In the genomic region with DNA sequence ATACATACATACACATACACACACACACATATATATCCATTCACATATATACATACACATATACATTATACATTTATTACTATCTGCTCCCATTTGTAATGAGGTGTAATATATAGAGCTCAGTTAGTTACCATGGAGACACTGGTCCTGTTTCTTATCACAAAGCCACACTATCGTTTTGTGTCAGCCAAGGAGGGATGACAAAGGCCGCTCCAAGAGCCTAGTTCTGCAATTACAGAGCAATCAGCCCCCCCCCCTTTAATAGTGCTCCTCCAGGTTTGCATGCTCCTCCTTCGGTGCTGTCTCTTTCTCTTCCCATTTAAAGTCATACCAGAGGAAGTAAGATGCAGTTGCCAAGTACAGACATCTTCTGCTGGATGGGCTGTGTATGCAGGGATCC, we compare ENCODE assay signal across 23 mouse cellular contexts.
DNase-seq lines count a peak whose midpoint lies in the region; ATAC-seq lines count a peak whose summit lies in the region.
"Had no signal": no experiment of that assay in that cellular context is flagged by ENCODE, and none has a peak within 500 bp of the region (broad histone marks: within the 10 kb centered on the region; RNA-seq: fewer than 3 reads in every experiment).

No protein-coding gene starts in this region.

- no peak overlapping the region for H3K4me2 ChIP-seq in forebrain, embryonic 13.5 days
- H3K4me2 ChIP-seq in intestine, embryonic 14.5 days (ENCODE audit: low read length) = no peak overlapping the region
- H3K4me2 ChIP-seq in intestine, embryonic 15.5 days (replicated peaks) = no peak overlapping the region
- no peak overlapping the region for H3K4me2 ChIP-seq in midbrain, embryonic 14.5 days (ENCODE audit: low read length)
- H3K4me2 ChIP-seq in midbrain, embryonic 11.5 days = no peak overlapping the region
- H3K4me2 ChIP-seq: embryonic facial prominence, embryonic 12.5 days; neural tube, embryonic 12.5 days had no signal

- no peaks in the 10 kb centered on the region for H3K9me3 ChIP-seq in forebrain, embryonic 13.5 days (replicated peaks)
- H3K9me3 ChIP-seq in forebrain, embryonic 10.5 days = no peaks in the 10 kb centered on the region
- H3K9me3 ChIP-seq in intestine, embryonic 14.5 days (ENCODE audit: control insufficient read depth, low read length) = no peaks in the 10 kb centered on the region
- H3K9me3 ChIP-seq in intestine, embryonic 15.5 days = no peaks in the 10 kb centered on the region
- H3K9me3 ChIP-seq in midbrain, embryonic 14.5 days (ENCODE audit: control insufficient read depth, low read length) = no peaks in the 10 kb centered on the region
- no peaks in the 10 kb centered on the region for H3K9me3 ChIP-seq in midbrain, embryonic 11.5 days (ENCODE audit: control insufficient read depth, low read length)
- H3K9me3 ChIP-seq: embryonic facial prominence, embryonic 12.5 days; heart, embryonic 10.5 days; neural tube, embryonic 12.5 days had no signal

- no peaks in the 10 kb centered on the region for H3K36me3 ChIP-seq in forebrain, embryonic 13.5 days (ENCODE audit: poor library complexity, severe bottlenecking)
- H3K36me3 ChIP-seq in forebrain, embryonic 10.5 days (replicated peaks) = no peaks in the 10 kb centered on the region
- H3K36me3 ChIP-seq in intestine, embryonic 14.5 days (ENCODE audit: control insufficient read depth, insufficient read depth, low read length) = no peaks in the 10 kb centered on the region
- H3K36me3 ChIP-seq in intestine, embryonic 15.5 days = no peaks in the 10 kb centered on the region
- H3K36me3 ChIP-seq in midbrain, embryonic 14.5 days (ENCODE audit: control insufficient read depth, insufficient read depth, low read length) = no peaks in the 10 kb centered on the region
- H3K36me3 ChIP-seq in midbrain, embryonic 11.5 days (ENCODE audit: control insufficient read depth, insufficient read depth, low read length) = no peaks in the 10 kb centered on the region
- H3K36me3 ChIP-seq: embryonic facial prominence, embryonic 12.5 days; heart, embryonic 10.5 days; neural tube, embryonic 12.5 days had no signal

- H3K4me1 ChIP-seq in forebrain, embryonic 13.5 days = 0 out of 2 replicates have a peak, but pooled peaks cover 7% of the 10 kb centered on the region
- H3K4me1 ChIP-seq in forebrain, embryonic 10.5 days = peaks cover 14% of the 10 kb centered on the region
- H3K4me1 ChIP-seq in intestine, embryonic 14.5 days (replicated peaks; ENCODE audit: control insufficient read depth, insufficient read depth, low read length) = no peaks in the 10 kb centered on the region
- H3K4me1 ChIP-seq in intestine, embryonic 15.5 days (replicated peaks) = 0 out of 2 replicates have a peak, but pooled peaks cover 2% of the 10 kb centered on the region
- H3K4me1 ChIP-seq in midbrain, embryonic 14.5 days (ENCODE audit: control insufficient read depth, insufficient read depth, low read length) = peaks cover 5% of the 10 kb centered on the region; the same call in 1 of the 2 replicates
- no peaks in the 10 kb centered on the region for H3K4me1 ChIP-seq in midbrain, embryonic 11.5 days (ENCODE audit: control insufficient read depth, insufficient read depth, low read length)

- peak overlapping the region; percentile 51; the same call in 1 of the 2 replicates for H3K27ac ChIP-seq in forebrain, embryonic 13.5 days
- no peak overlapping the region for H3K27ac ChIP-seq in forebrain, embryonic 10.5 days
- H3K27ac ChIP-seq in intestine, embryonic 14.5 days (ENCODE audit: low read depth) = no peak overlapping the region
- no peak overlapping the region for H3K27ac ChIP-seq in intestine, embryonic 15.5 days
- H3K27ac ChIP-seq in midbrain, embryonic 14.5 days (replicated peaks; ENCODE audit: low read depth, low read length) = peak overlapping the region; percentile 41; the same call in 1 of the 2 replicates
- no peak overlapping the region for H3K27ac ChIP-seq in midbrain, embryonic 11.5 days (ENCODE audit: low read depth, low read length)
- H3K27ac ChIP-seq: embryonic facial prominence, embryonic 12.5 days; heart, embryonic 10.5 days; kidney, postnatal 0 days; neural tube, embryonic 12.5 days had no signal

- DNase-seq in forebrain, embryonic 10.5 days (ENCODE audit: extremely low spot score, low spot score) = no peak
- peak; percentile 43 for DNase-seq in intestine, embryonic 14.5 days (ENCODE audit: low spot score)
- DNase-seq in midbrain, embryonic 14.5 days = peak; percentile 48
- DNase-seq in midbrain, embryonic 11.5 days (ENCODE audit: low spot score, missing footprints) = no peak
- no peak for DNase-seq in ovary, postnatal 14 days (ENCODE audit: low spot score)
- DNase-seq in gastrocnemius, adult 18-20 months (ENCODE audit: low spot score) = no peak
- DNase-seq: adrenal gland, postnatal 25 days; cerebellum, adult 11 months; cerebellum, adult 9-11 months; kidney, adult 2 months; layer of hippocampus, adult 9-11 months; liver; liver, postnatal 0 days; lung, postnatal 10 days; retina, postnatal 1 day; right cerebral cortex, postnatal 25 days; thymus, postnatal 25 days had no signal

- WGBS in forebrain, embryonic 13.5 days = 55% methylated on average over 3 of the region's 3 CpGs
- 78% methylated on average over 3 of the region's 3 CpGs for WGBS in forebrain, embryonic 10.5 days
- 21% methylated on average over 3 of the region's 3 CpGs for WGBS in intestine, embryonic 14.5 days
- WGBS in intestine, embryonic 15.5 days = 22% methylated on average over 3 of the region's 3 CpGs
- 57% methylated on average over 3 of the region's 3 CpGs for WGBS in midbrain, embryonic 14.5 days
- WGBS in midbrain, embryonic 11.5 days = 89% methylated on average over 3 of the region's 3 CpGs

- H3K9ac ChIP-seq in forebrain, embryonic 13.5 days = no peak overlapping the region
- H3K9ac ChIP-seq in intestine, embryonic 14.5 days (ENCODE audit: low read length) = no peak overlapping the region
- H3K9ac ChIP-seq in intestine, embryonic 15.5 days = no peak overlapping the region
- H3K9ac ChIP-seq in midbrain, embryonic 14.5 days (replicated peaks; ENCODE audit: low read length) = no peak overlapping the region
- H3K9ac ChIP-seq in midbrain, embryonic 11.5 days (ENCODE audit: low read length) = no peak overlapping the region
- H3K9ac ChIP-seq: embryonic facial prominence, embryonic 12.5 days; liver, postnatal 0 days; neural tube, embryonic 12.5 days had no signal

- ATAC-seq in forebrain, embryonic 13.5 days = no peak
- no peak for ATAC-seq in intestine, embryonic 14.5 days (replicated peaks; ENCODE audit: low FRiP score, low TSS enrichment, low read depth)
- no peak for ATAC-seq in intestine, embryonic 15.5 days
- no peak for ATAC-seq in midbrain, embryonic 14.5 days (ENCODE audit: low FRiP score, low TSS enrichment)
- ATAC-seq in midbrain, embryonic 11.5 days (ENCODE audit: low FRiP score) = no peak
- ATAC-seq: liver, postnatal 0 days had no signal

- no peak overlapping the region for H3K4me3 ChIP-seq in forebrain, embryonic 13.5 days
- H3K4me3 ChIP-seq in forebrain, embryonic 10.5 days = no peak overlapping the region
- H3K4me3 ChIP-seq in intestine, embryonic 14.5 days (ENCODE audit: low read depth, low read length) = no peak overlapping the region
- H3K4me3 ChIP-seq in intestine, embryonic 15.5 days (replicated peaks) = no peak overlapping the region
- no peak overlapping the region for H3K4me3 ChIP-seq in midbrain, embryonic 14.5 days (replicated peaks; ENCODE audit: low read depth, low read length)
- no peak overlapping the region for H3K4me3 ChIP-seq in midbrain, embryonic 11.5 days (ENCODE audit: low read depth, low read length)
- H3K4me3 ChIP-seq: embryonic facial prominence, embryonic 12.5 days; heart, embryonic 10.5 days; neural tube, embryonic 12.5 days had no signal

- H3K27me3 ChIP-seq in forebrain, embryonic 13.5 days = no peaks in the 10 kb centered on the region
- no peaks in the 10 kb centered on the region for H3K27me3 ChIP-seq in forebrain, embryonic 10.5 days (ENCODE audit: poor library complexity, severe bottlenecking)
- no peaks in the 10 kb centered on the region for H3K27me3 ChIP-seq in intestine, embryonic 14.5 days (replicated peaks; ENCODE audit: control insufficient read depth, insufficient read depth, low read length)
- H3K27me3 ChIP-seq in intestine, embryonic 15.5 days (replicated peaks) = no peaks in the 10 kb centered on the region
- no peaks in the 10 kb centered on the region for H3K27me3 ChIP-seq in midbrain, embryonic 14.5 days (ENCODE audit: control insufficient read depth, insufficient read depth, low read length)
- no peaks in the 10 kb centered on the region for H3K27me3 ChIP-seq in midbrain, embryonic 11.5 days (ENCODE audit: control insufficient read depth, insufficient read depth, low read length)
- H3K27me3 ChIP-seq: embryonic facial prominence, embryonic 12.5 days; neural tube, embryonic 12.5 days had no signal

Comparison
In these comparisons a context has a peak if more than half of its experiments do, and no peak if none do; other contexts are left out.
1. H3K27ac ChIP-seq: peak in forebrain, embryonic 13.5 days (single experiment) and midbrain, embryonic 14.5 days (single experiment); none in forebrain, embryonic 10.5 days (single experiment), intestine, embryonic 14.5 days (single experiment), intestine, embryonic 15.5 days (single experiment) and midbrain, embryonic 11.5 days (single experiment).
2. DNase-seq: peak in intestine, embryonic 14.5 days (single experiment) and midbrain, embryonic 14.5 days (single experiment); none in forebrain, embryonic 10.5 days (single experiment), midbrain, embryonic 11.5 days (single experiment), ovary, postnatal 14 days (single experiment) and gastrocnemius, adult 18-20 months (single experiment).